Mouse (Mus musculus) bone marrow, adult 2 months (tissue): Measurements from ENCODE around the gene D10Wsu102e.

Experiments used
- CTCF ChIP-seq: fragments of 200-500 bp; IDR thresholded peaks from 2 replicates; pipeline ENCODE4 v1.5.1; 2011; ENCODE audit warnings: low read length, control low read depth; ENCODE audit not compliant: control insufficient read depth, insufficient read depth
- POLR2A ChIP-seq: fragments of 200-500 bp; IDR thresholded peaks from 2 replicates; pipeline ENCODE4 v1.6.1; 2011; ENCODE audit warnings: low read depth, mild to moderate bottlenecking, control low read depth, low read length, borderline replicate concordance; ENCODE audit not compliant: control insufficient read depth

GRCm38 (mm10) chr10:83321528-83321927 lies 38.5 kb upstream of the D10Wsu102e start:
- TF ChIP-seq CTCF, result no peak
- TF ChIP-seq POLR2A, result no peak
